Mouse (Mus musculus): Measurements from ENCODE around the gene Gpr146. TPM values are rescaled to one million over a fixed set of nuclear protein-coding genes. Genes with fewer than 3 reads are reported as not detected.
A peak's percentile ranks its signal among the peaks of the same experiment; 100 is the strongest.

Gpr146 gene
- polyA plus RNA-seq, 1 experiment from 2014 or later, result 2.4 TPM

DNA sequence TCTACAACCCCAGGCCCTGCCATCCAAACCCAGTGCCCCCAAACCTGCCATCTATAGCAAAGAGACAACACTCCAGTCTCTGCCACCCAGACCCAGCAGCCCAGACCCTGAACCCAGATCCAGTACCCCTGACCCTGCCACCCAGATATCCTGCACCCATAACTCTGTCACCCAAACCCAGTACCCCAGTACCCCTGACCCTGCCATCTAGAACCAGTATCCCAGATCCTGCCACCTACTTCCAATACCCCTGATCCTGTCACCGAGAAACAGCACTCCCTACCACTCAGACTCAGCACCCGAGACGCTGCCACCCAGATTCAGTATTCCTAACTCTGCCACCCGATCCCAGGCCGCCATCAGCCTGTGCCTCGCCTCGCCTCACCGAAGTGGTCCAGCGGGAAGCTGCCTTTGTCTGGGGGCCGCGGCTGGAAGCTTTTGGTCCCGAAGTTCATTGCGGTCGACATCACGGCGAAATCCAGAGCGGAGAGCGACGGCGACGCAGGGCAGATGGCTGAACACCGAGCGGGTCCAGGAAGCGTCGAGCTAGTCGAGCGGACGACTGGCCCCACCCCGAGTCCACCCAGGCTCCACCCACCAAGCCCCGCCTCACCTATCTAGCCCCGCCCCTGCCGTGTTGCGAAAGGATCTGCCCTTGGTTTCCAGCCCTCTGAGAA is 32.7 kb upstream of the Gpr146 start:
- ATAC-seq (ENCODE audit: low FRiP score), result peak; percentile 87
- peak overlapping the region; percentile 96 for H3K4me2 ChIP-seq
- peak overlapping the region; percentile 84 for H3K27ac ChIP-seq
- H3K4me3 ChIP-seq, result peak overlapping the region; percentile 68
- peaks cover 14% of the 10 kb centered on the region; the same call in 1 of the 2 replicates for H3K27me3 ChIP-seq
- no peaks in the 10 kb centered on the region for H3K9me3 ChIP-seq
- WGBS, result under 1% methylated on average over 33 of the region's 33 CpGs
- peaks cover 30% of the 10 kb centered on the region for H3K36me3 ChIP-seq
- H3K9ac ChIP-seq, result peak overlapping the region; percentile 88
- H3K4me1 ChIP-seq (replicated peaks), result peaks cover 29% of the 10 kb centered on the region

DNA sequence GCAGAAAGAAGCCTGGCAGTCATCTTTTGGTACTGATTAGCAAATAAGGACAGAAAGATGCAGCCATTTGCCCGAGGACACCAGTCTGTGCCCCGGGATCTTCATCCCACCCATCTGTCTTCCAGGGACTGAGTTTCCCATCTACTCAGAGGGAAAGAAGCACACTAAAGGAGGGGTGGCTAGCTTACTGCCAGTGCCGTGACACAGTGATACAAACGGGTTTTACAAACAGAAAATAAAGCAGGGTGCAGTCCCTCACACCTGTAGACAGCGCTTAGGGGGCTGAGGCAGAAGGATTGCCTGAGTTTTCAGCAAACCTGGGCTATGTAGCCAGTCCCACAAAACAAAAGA is 32.2 kb upstream of the Gpr146 start:
- H3K9me3 ChIP-seq, result no peaks in the 10 kb centered on the region
- H3K27ac ChIP-seq, result peak overlapping the region; percentile 49; the same call in 1 of the 2 replicates
- H3K4me3 ChIP-seq, result peak overlapping the region; percentile 68
- H3K36me3 ChIP-seq, result peaks cover 25% of the 10 kb centered on the region
- peaks cover 27% of the 10 kb centered on the region for H3K4me1 ChIP-seq (replicated peaks)
- peak; percentile 36 for ATAC-seq (ENCODE audit: low FRiP score)
- H3K4me2 ChIP-seq, result peak overlapping the region; percentile 96
- H3K27me3 ChIP-seq, result peaks cover 17% of the 10 kb centered on the region
- WGBS, result 11% methylated on average over 5 of the region's 5 CpGs
- H3K9ac ChIP-seq, result peak overlapping the region; percentile 88

DNA sequence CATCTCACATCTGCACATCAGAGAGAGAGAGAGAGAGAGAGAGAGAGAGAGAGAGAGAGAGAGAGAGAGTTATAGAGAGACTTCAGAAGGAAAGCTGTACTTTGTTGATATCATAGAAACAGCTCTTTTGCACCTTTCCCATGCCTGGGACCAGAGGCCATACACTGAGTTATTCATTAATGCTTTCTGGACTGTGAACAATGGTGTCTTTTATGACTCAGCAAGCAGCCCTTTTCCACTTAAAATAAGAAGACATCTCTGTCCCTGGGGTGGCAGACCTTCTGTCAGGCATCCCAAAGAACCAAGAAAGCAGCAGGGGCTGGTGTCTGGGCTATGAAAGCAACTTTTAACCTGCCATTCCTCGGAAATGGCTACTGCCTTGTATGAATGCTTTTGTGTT is 30.3 kb upstream of the Gpr146 start:
- Histone ChIP-seq H3K9me3 (no peaks in the 10 kb centered on the region), H3K4me2 (no peak overlapping the region), H3K27ac (no peak overlapping the region), H3K9ac (no peak overlapping the region), H3K27me3 (peaks cover 33% of the 10 kb centered on the region), H3K36me3 (peaks cover 8% of the 10 kb centered on the region), H3K4me1 (replicated peaks) (peaks cover 39% of the 10 kb centered on the region), H3K4me3 (no peak overlapping the region)
- 31% methylated on average over 1 of the region's 1 CpGs for WGBS
- ATAC-seq (ENCODE audit: low FRiP score), result no peak

DNA sequence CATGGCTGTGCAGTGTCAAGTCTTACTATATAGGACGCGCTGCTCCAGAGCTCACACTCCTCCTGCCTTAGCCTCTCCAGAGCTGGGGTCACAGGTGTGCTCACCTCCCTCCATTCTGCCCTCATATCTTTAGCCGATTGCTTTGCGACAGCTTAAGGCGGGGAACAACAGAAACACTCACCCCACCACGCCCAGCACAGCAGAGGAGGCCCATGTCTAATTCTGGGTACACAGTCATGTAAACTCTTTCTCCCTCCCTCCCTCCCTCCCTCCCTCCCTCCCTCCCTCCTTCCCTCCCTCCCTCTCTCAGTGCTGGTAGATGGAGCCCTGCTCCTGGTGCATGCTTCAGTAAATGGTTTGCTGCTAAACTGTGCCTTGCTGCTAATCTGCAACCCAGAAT is 27.8 kb upstream of the Gpr146 start:
- Histone ChIP-seq H3K27ac (no peak overlapping the region), H3K27me3 (peaks cover 36% of the 10 kb centered on the region), H3K4me1 (replicated peaks) (0 out of 2 replicates have a peak, but pooled peaks cover 18% of the 10 kb centered on the region), H3K36me3 (no peaks in the 10 kb centered on the region), H3K4me2 (no peak overlapping the region), H3K9me3 (no peaks in the 10 kb centered on the region), H3K9ac (no peak overlapping the region), H3K4me3 (no peak overlapping the region)
- ATAC-seq (ENCODE audit: low FRiP score), result no peak
- 84% methylated on average over 6 of the region's 6 CpGs for WGBS

DNA sequence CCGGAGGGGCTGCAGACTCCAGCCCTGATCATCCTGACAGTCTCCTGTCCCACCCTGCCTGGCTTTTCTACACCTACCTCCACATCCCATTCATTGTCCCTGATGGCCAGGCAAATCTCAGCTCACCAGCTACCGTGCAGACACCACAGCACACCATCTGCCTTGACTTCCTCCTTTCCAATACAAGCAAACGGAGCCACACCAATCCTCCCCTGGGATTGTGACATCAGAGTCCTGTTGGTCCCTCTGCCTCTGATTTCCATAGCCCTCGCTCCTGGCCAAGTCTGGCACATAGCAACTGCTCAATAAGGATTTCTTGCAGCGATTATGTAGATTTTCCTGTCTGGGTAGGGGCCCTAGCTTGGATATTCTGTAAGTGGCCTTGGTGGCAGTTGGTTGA is 26.4 kb upstream of the Gpr146 start, which contains the start of gene Cox19:
TSS of gene Cox19 (minus strand) at position 285 of the 400 bp plus-strand sequence.
- 53% methylated on average over 5 of the region's 5 CpGs for WGBS
- Histone ChIP-seq H3K36me3 (no peaks in the 10 kb centered on the region), H3K9ac (0 out of 2 replicates have a peak within 1 kb of the TSS, but pooled peaks have one; percentile 19), H3K9me3 (no peaks in the 10 kb centered on the region), H3K27me3 (peaks cover 36% of the 10 kb centered on the region), H3K4me3 (no peak within 1 kb of the TSS), H3K4me1 (replicated peaks) (0 out of 2 replicates have a peak, but pooled peaks cover 12% of the 10 kb centered on the region), H3K27ac (no peak within 1 kb of the TSS), H3K4me2 (no peak within 1 kb of the TSS)
- ATAC-seq (ENCODE audit: low FRiP score), result no peak

DNA sequence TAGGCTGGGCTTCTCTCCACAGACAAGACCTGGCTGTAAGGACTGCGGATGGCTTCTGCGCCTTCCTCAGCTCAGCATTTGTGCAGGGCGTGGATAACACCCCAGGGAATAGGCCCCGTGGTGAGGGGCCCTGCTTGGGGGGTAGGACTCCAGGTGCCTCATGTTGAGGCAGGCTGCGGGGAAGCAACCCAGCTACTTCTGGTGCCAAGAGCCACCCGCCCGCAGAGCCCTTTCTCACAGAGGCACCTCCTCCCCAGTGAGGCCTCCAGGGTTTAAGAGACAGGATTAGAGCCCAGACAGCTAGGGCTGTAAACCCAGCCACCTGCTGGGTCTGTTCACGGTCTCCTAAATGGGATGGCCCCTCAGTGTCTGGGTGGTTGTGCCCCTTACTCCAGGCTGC is 25.9 kb upstream of the Gpr146 start:
- 0 out of 2 replicates have a peak overlapping the region, but pooled peaks have one; percentile 19 for H3K9ac ChIP-seq

DNA sequence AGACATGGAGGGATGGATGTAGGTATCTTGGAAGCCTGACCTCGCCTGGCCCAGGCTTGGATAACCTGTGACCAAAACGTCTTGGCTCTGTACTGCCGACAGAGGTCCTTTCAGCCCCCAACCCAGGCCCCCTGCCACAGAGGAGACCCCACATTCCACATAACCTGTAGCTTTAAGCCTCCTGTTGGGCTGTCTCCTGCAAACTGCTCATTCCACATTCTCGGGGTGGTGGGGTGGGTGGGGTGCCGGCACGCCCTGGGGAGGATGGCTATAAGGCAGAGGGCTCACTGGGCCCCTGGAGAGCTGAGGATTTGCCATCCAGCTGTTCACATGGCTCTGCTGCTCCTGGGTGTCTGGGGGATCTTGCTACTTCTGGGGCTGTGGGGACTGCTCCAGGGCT is 25.2 kb upstream of the Gpr146 start, which contains the start of gene Cyp2w1:
TSS of gene Cyp2w1 (plus strand) at position 301 of the 400 bp plus-strand sequence.
- Histone ChIP-seq H3K27ac (no peak within 1 kb of the TSS), H3K4me2 (no peak within 1 kb of the TSS), H3K9me3 (no peaks in the 10 kb centered on the region), H3K36me3 (no peaks in the 10 kb centered on the region), H3K4me3 (no peak within 1 kb of the TSS), H3K4me1 (replicated peaks) (peaks cover 16% of the 10 kb centered on the region), H3K9ac (0 out of 2 replicates have a peak within 1 kb of the TSS, but pooled peaks have one; percentile 24), H3K27me3 (peaks cover 28% of the 10 kb centered on the region)
- ATAC-seq (ENCODE audit: low FRiP score), result no peak
- 74% methylated on average over 6 of the region's 6 CpGs for WGBS

More for the DNA sequence above, 25.9 kb upstream of the Gpr146 start:
- Histone ChIP-seq H3K4me2 (no peak overlapping the region), H3K4me1 (replicated peaks) (peaks cover 14% of the 10 kb centered on the region; the same call in 1 of the 2 replicates), H3K36me3 (no peaks in the 10 kb centered on the region), H3K9me3 (no peaks in the 10 kb centered on the region), H3K27ac (no peak overlapping the region), H3K4me3 (no peak overlapping the region), H3K27me3 (peaks cover 32% of the 10 kb centered on the region)
- 34% methylated on average over 8 of the region's 8 CpGs for WGBS
- ATAC-seq (ENCODE audit: low FRiP score), result no peak

DNA sequence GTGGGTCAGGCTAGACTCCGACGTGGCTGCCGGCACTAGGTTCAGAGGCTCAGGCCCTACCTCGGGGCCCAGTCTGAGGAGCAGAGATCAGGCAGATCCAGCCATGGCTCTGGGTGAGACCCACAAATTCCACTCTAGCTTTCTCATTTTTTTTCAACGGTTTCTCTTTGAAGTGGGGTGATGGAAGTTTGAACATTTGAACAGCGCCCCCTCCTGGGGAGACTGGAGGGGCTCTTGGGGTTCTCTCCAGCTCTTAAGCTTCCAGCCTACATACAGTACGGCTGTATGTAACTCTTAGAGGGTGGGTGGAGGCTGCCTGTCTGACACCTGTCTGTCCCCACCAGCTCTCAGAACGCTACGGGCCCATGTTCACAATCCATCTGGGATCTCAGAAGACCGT is 24.0 kb upstream of the Gpr146 start:
- Histone ChIP-seq H3K4me3 (no peak overlapping the region), H3K4me1 (replicated peaks) (peaks cover 21% of the 10 kb centered on the region), H3K36me3 (no peaks in the 10 kb centered on the region), H3K9ac (no peak overlapping the region), H3K4me2 (no peak overlapping the region), H3K9me3 (no peaks in the 10 kb centered on the region), H3K27ac (no peak overlapping the region), H3K27me3 (peaks cover 28% of the 10 kb centered on the region)
- WGBS, result 63% methylated on average over 10 of the region's 10 CpGs
- no peak for ATAC-seq (ENCODE audit: low FRiP score)

DNA sequence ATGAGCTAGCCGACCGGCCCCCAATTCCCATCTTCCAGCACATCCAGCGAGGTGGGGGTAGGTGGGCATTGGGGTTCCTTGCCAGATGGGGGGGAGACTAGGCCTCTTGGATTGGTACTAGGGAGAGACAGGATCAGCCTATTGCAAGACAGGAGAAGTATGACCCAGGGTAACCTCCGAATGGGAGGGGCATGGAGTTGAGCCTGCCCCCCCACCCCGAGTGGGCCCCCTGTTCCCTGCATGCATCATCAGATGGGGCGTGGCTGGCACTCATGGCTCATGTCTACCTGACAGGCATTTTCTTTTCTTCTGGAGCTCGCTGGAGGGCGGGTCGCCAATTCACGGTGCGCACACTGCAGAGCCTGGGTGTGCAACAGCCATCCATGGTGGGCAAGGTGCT is 23.6 kb upstream of the Gpr146 start:
- Histone ChIP-seq H3K27ac (no peak overlapping the region), H3K4me3 (no peak overlapping the region), H3K27me3 (peaks cover 28% of the 10 kb centered on the region), H3K4me1 (replicated peaks) (peaks cover 21% of the 10 kb centered on the region), H3K36me3 (no peaks in the 10 kb centered on the region), H3K9me3 (no peaks in the 10 kb centered on the region), H3K9ac (no peak overlapping the region), H3K4me2 (no peak overlapping the region)
- no peak for ATAC-seq (ENCODE audit: low FRiP score)
- WGBS, result 88% methylated on average over 11 of the region's 11 CpGs

DNA sequence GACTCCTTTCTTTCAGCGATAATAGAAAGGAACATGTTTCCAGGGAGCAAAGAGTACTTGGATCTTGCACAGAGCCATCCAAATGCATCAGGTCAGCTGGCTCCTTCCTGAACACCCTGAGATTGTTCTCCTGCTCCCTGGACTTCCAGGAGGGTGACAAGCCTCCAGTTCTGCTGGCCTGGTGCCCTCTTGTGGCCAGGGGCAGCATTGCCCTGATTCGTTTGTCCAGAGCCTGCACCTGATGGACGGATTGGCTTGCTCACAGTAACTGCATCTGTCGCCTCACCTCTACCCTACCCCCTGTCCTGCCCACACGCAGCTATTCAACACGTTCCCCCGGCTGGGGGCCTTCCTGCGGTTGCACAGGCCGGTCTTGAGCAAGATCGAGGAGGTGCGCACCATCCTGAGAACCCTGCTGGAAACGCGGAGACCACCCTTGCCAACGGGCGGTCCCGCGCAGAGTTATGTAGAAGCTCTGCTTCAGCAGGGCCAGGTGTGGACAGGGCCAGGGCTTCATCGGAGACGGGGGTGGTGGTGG is 22.2 kb upstream of the Gpr146 start:
- Histone ChIP-seq H3K4me2 (no peak overlapping the region), H3K36me3 (0 out of 2 replicates have a peak, but pooled peaks cover 1% of the 10 kb centered on the region), H3K4me3 (no peak overlapping the region), H3K27ac (no peak overlapping the region), H3K9ac (no peak overlapping the region), H3K27me3 (peaks cover 19% of the 10 kb centered on the region), H3K9me3 (no peaks in the 10 kb centered on the region), H3K4me1 (replicated peaks) (peaks cover 21% of the 10 kb centered on the region)
- ATAC-seq (ENCODE audit: low FRiP score), result 0 out of 2 replicates have a peak, but pooled peaks have one; percentile 26
- 37% methylated on average over 19 of the region's 19 CpGs for WGBS

DNA sequence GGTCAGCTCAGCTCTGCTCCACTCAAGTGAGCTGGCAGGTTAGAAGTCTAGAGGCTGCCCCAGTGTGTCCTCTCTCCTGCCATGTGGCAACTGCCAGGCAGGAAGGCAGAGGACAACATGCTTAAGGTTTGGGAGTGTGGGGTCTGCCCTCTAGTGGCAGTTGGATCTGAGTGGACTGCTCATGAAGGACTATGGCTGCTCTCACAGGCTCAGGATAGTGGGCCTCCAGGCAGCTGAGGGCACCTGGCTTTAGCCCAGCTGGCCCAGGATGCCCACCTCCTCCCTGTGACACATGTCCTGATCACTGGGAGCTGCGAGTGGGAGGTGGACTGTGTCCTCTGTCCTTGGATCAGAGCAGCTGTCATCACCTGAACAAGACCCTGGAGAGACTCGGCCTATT is 18.8 kb upstream of the Gpr146 start:
- no peaks in the 10 kb centered on the region for H3K9me3 ChIP-seq
- no peak for ATAC-seq (ENCODE audit: low FRiP score)

DNA sequence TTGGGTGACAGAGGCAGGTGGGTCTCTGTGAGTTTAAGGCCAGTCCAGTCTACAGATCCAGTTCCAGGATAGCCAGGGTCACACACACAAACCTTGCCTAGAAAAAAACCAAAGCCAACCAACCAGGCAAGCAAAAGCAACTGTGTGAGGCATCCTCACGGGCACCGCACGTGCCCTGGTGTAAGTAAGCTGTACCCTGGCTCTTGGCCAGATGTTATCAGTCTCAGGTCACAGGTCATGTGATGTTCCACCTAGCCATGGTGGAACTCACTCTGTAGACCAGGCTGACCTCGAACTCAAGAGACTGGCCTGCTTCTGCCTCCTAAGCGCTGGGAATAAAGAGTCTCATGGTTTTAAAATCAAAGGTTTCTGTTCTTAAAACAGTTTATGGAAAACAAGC is 18.3 kb upstream of the Gpr146 start:
- Histone ChIP-seq H3K4me2 (no peak overlapping the region), H3K27me3 (no peaks in the 10 kb centered on the region), H3K4me3 (no peak overlapping the region), H3K4me1 (replicated peaks) (peaks cover 10% of the 10 kb centered on the region), H3K9me3 (no peaks in the 10 kb centered on the region), H3K36me3 (0 out of 2 replicates have a peak, but pooled peaks cover 7% of the 10 kb centered on the region), H3K9ac (no peak overlapping the region), H3K27ac (no peak overlapping the region)
- WGBS, result 96% methylated on average over 5 of the region's 5 CpGs
- no peak for ATAC-seq (ENCODE audit: low FRiP score)

More for the DNA sequence above, 18.8 kb upstream of the Gpr146 start:
- Histone ChIP-seq H3K27ac (no peak overlapping the region), H3K4me2 (no peak overlapping the region), H3K4me1 (replicated peaks) (peaks cover 10% of the 10 kb centered on the region), H3K27me3 (no peaks in the 10 kb centered on the region), H3K9ac (no peak overlapping the region; the same call in 1 of the 2 replicates), H3K4me3 (no peak overlapping the region), H3K36me3 (0 out of 2 replicates have a peak, but pooled peaks cover 7% of the 10 kb centered on the region)
- WGBS, result 89% methylated on average over 2 of the region's 2 CpGs

All from hindbrain, embryonic 13.5 days (tissue).